Mouse (Mus musculus) naive thymus-derived CD4-positive, alpha-beta T cell, adult 2 months (primary cell): ENCODE measurements at regions not wholly inside any gene's neighbourhood (a gene's known extent, or its start where the extent isn't known, plus 50 kb on each side); places are given as distances from the start of the nearest gene placed in this dataset.

ENCODE experiments used
- DNase-seq: peaks from one replicate; pipeline ENCODE4 v3.0.0-alpha.2; 2011; ENCODE audit warnings: low read depth

GRCm38 (mm10) chr5:119507709-119508108 lies 162.8 kb upstream of the Tbx3 start:
- no peak for DNase-seq

GRCm38 (mm10) chr5:119518506-119519252 lies 151.8 kb upstream of the Tbx3 start:
- no peak for DNase-seq

- no peak for DNase-seq
These were observed 146.3 kb upstream of the Tbx3 start for GRCm38 (mm10) chr5:119524171-119524570.

- DNase-seq: no peak
These were observed 144.5 kb upstream of the Tbx3 start for GRCm38 (mm10) chr5:119525960-119526359.

- DNase-seq: no peak
These were observed 140.5 kb upstream of the Tbx3 start for GRCm38 (mm10) chr5:119530009-119530408.

- no peak for DNase-seq
These were observed 135.5 kb upstream of the Tbx3 start for GRCm38 (mm10) chr5:119534946-119535345.

GRCm38 (mm10) chr5:119542836-119543235 lies 127.6 kb upstream of the Tbx3 start:
- no peak for DNase-seq

GRCm38 (mm10) chr5:119543716-119544115 lies 126.8 kb upstream of the Tbx3 start:
- no peak for DNase-seq

GRCm38 (mm10) chr5:119544681-119545080 lies 125.8 kb upstream of the Tbx3 start:
- no peak for DNase-seq

GRCm38 (mm10) chr5:119547070-119547469 lies 123.4 kb upstream of the Tbx3 start:
- DNase-seq: no peak

GRCm38 (mm10) chr5:119550916-119551315 lies 119.6 kb upstream of the Tbx3 start:
- DNase-seq: no peak

GRCm38 (mm10) chr5:119553469-119553868 lies 117.0 kb upstream of the Tbx3 start:
- no peak for DNase-seq

- no peak for DNase-seq
These were observed 113.4 kb upstream of the Tbx3 start for GRCm38 (mm10) chr5:119557071-119557470.

- DNase-seq: no peak
These were observed 110.8 kb upstream of the Tbx3 start for GRCm38 (mm10) chr5:119559696-119560095.

- DNase-seq: no peak
These were observed 110.1 kb upstream of the Tbx3 start for GRCm38 (mm10) chr5:119560392-119560791.

- no peak for DNase-seq
These were observed 108.9 kb upstream of the Tbx3 start for GRCm38 (mm10) chr5:119561531-119561930.

GRCm38 (mm10) chr5:119563510-119564351 lies 106.7 kb upstream of the Tbx3 start:
- no peak for DNase-seq

- no peak for DNase-seq
These were observed 102.8 kb upstream of the Tbx3 start for GRCm38 (mm10) chr5:119567639-119568038.

- no peak for DNase-seq
These were observed 100.4 kb upstream of the Tbx3 start for GRCm38 (mm10) chr5:119570054-119570453.

GRCm38 (mm10) chr5:119571644-119572043 lies 98.8 kb upstream of the Tbx3 start:
- DNase-seq: no peak

- DNase-seq: no peak
These were observed 95.3 kb upstream of the Tbx3 start for GRCm38 (mm10) chr5:119575124-119575523.

- DNase-seq: no peak
These were observed 91.2 kb upstream of the Tbx3 start for GRCm38 (mm10) chr5:119579288-119579687.

- no peak for DNase-seq
These were observed 90.7 kb upstream of the Tbx3 start for GRCm38 (mm10) chr5:119579806-119580205.
